Mouse (Mus musculus): ENCODE measurements at regions not wholly inside any gene's neighbourhood (a gene's known extent, or its start where the extent isn't known, plus 50 kb on each side); places are given as distances from the start of the nearest gene placed in this dataset.

GRCm38 (mm10) chr11:39350616-39351015 lies 1344.4 kb downstream of the Mat2b start:
- TF ChIP-seq CTCF (IDR thresholded peaks at IDR 0.05; ENCODE audit: extremely low read depth, insufficient read length, insufficient replicate concordance, low read depth, low read length), result no peak
- TF ChIP-seq POLR2A (IDR thresholded peaks at IDR 0.05; ENCODE audit: low read depth, low read length), result no peak

Measured in small intestine, adult 2 months (tissue).